Mouse (Mus musculus) olfactory bulb, adult 2 months (tissue): ENCODE measurements at regions not wholly inside any gene's neighbourhood (a gene's known extent, or its start where the extent isn't known, plus 50 kb on each side); places are given as distances from the start of the nearest gene placed in this dataset.

Source experiments
- H3K27ac ChIP-seq: fragments of 200-500 bp; 2 replicates; pipeline ENCODE4 v1.5.1; 2012; ENCODE audit warnings: low read depth, low read length; ENCODE audit not compliant: insufficient read depth
- H3K4me1 ChIP-seq: fragments of 200-500 bp; 2 replicates; pipeline ENCODE4 v1.6.1; 2012; ENCODE audit warnings: low read length; ENCODE audit not compliant: control insufficient read depth, insufficient read depth
- H3K4me3 ChIP-seq: fragments of 200-500 bp; 2 replicates; pipeline ENCODE4 v1.5.1; 2012; ENCODE audit warnings: mild to moderate bottlenecking, low read depth, low read length, moderate library complexity; ENCODE audit not compliant: insufficient read depth
- CTCF ChIP-seq: fragments of 200-500 bp; IDR thresholded peaks from 2 replicates; pipeline ENCODE4 v1.5.1; 2012; ENCODE audit warnings: low read depth, mild to moderate bottlenecking, low read length, moderate library complexity; ENCODE audit not compliant: insufficient read depth
- POLR2A ChIP-seq: fragments of 200-500 bp; IDR thresholded peaks from 2 replicates; pipeline ENCODE4 v1.6.1; 2012; ENCODE audit warnings: mild to moderate bottlenecking, low read depth, low read length, moderate library complexity; ENCODE audit not compliant: insufficient read depth
- WGBS: fragments of 180-500 bp; shearing (Covaris S2); methylation state at CpG from one replicate; pipeline ENCODE4 v1.1.7; 2018; 5-methylcytosine and 5-hydroxymethylcytosine counted together

- Histone ChIP-seq H3K27ac (no peak overlapping the region), H3K4me1 (no peaks in the 10 kb centered on the region), H3K4me3 (no peak overlapping the region)
- TF ChIP-seq CTCF (no peak), POLR2A (no peak)
- WGBS, result 75% methylated on average over 1 of the region's 1 CpGs
Measured at GRCm38 (mm10) chr16:76914311-76914710, 99.2 kb upstream of the Usp25 start.

GRCm38 (mm10) chr16:76905205-76905996 is 108.1 kb upstream of the Usp25 start:
- TF ChIP-seq CTCF (no peak), POLR2A (no peak)
- H3K27ac ChIP-seq, result no peak overlapping the region
- H3K4me1 ChIP-seq, result peaks cover 3% of the 10 kb centered on the region
- H3K4me3 ChIP-seq, result no peak overlapping the region
- WGBS, result 84% methylated on average over 11 of the region's 11 CpGs

GRCm38 (mm10) chr16:76899083-76899482 is 114.4 kb upstream of the Usp25 start:
- Histone ChIP-seq H3K27ac (no peak overlapping the region), H3K4me1 (peaks cover 3% of the 10 kb centered on the region), H3K4me3 (no peak overlapping the region)
- TF ChIP-seq CTCF (no peak), POLR2A (no peak)
- 7% methylated on average over 7 of the region's 7 CpGs for WGBS

GRCm38 (mm10) chr16:76896305-76896704 is 117.2 kb upstream of the Usp25 start:
- TF ChIP-seq POLR2A (no peak), CTCF (no peak)

GRCm38 (mm10) chr16:76895781-76896180 is 117.7 kb upstream of the Usp25 start:
- no peak overlapping the region for H3K4me3 ChIP-seq
- no peak overlapping the region for H3K27ac ChIP-seq
- TF ChIP-seq CTCF (no peak), POLR2A (no peak)
- H3K4me1 ChIP-seq, result no peaks in the 10 kb centered on the region
- WGBS, result 66% methylated on average over 5 of the region's 5 CpGs

More at GRCm38 (mm10) chr16:76896305-76896704, 117.2 kb upstream of the Usp25 start:
- no peak overlapping the region for H3K27ac ChIP-seq
- H3K4me1 ChIP-seq, result no peaks in the 10 kb centered on the region
- 41% methylated on average over 13 of the region's 13 CpGs for WGBS
- no peak overlapping the region for H3K4me3 ChIP-seq

- WGBS, result 55% methylated on average over 2 of the region's 2 CpGs
- TF ChIP-seq CTCF, result no peak
- no peak for TF ChIP-seq POLR2A
- no peak overlapping the region for H3K27ac ChIP-seq
- no peak overlapping the region for H3K4me3 ChIP-seq
- H3K4me1 ChIP-seq, result no peaks in the 10 kb centered on the region
Measured at GRCm38 (mm10) chr16:76878576-76878975, 134.9 kb upstream of the Usp25 start.

- no peak overlapping the region for H3K4me3 ChIP-seq
- 94% methylated on average over 3 of the region's 3 CpGs for WGBS
- H3K4me1 ChIP-seq, result no peaks in the 10 kb centered on the region
- no peak overlapping the region for H3K27ac ChIP-seq
- no peak for TF ChIP-seq POLR2A
- no peak for TF ChIP-seq CTCF
Measured at GRCm38 (mm10) chr16:76875397-76876018, 138.0 kb upstream of the Usp25 start.

- H3K4me3 ChIP-seq, result no peak overlapping the region
- no peak for TF ChIP-seq POLR2A
- no peak for TF ChIP-seq CTCF
- no peak overlapping the region for H3K27ac ChIP-seq
- WGBS, result 31% methylated on average over 4 of the region's 4 CpGs
- no peaks in the 10 kb centered on the region for H3K4me1 ChIP-seq
Measured at GRCm38 (mm10) chr16:76866465-76866802, 147.1 kb upstream of the Usp25 start.

GRCm38 (mm10) chr16:76865731-76866464 is 147.6 kb upstream of the Usp25 start:
- TF ChIP-seq CTCF, result 0 out of 2 replicates have a peak, but pooled peaks have one; percentile 35
- TF ChIP-seq POLR2A, result no peak
- 16% methylated on average over 9 of the region's 12 CpGs for WGBS
- no peak overlapping the region for H3K4me3 ChIP-seq
- no peak overlapping the region for H3K27ac ChIP-seq
- H3K4me1 ChIP-seq, result no peaks in the 10 kb centered on the region
